Mouse (Mus musculus) heart, embryonic 10.5 days (tissue): ENCODE measurements at regions not wholly inside any gene's neighbourhood (a gene's known extent, or its start where the extent isn't known, plus 50 kb on each side); places are given as distances from the start of the nearest gene placed in this dataset.

Experiments used
- DNase-seq: peaks from one replicate; pipeline ENCODE4 v3.0.0-alpha.2; 2017; ENCODE audit warnings: low spot score
- H3K27ac ChIP-seq: fragments of 300-500 bp; sonication (generic); 2 replicates; pipeline ENCODE4 v1.5.1; 2016; ENCODE audit warnings: mild to moderate bottlenecking
- H3K27me3 ChIP-seq: fragments of 300-500 bp; sonication (generic); 2 replicates; pipeline ENCODE4 v1.6.1; 2016; ENCODE audit warnings: mild to moderate bottlenecking; ENCODE audit not compliant: poor library complexity, insufficient read depth, severe bottlenecking
- H3K36me3 ChIP-seq: fragments of 300-500 bp; sonication (generic); 2 replicates; pipeline ENCODE4 v1.6.1; 2016; ENCODE audit warnings: mild to moderate bottlenecking, moderate library complexity
- H3K4me1 ChIP-seq: fragments of 300-500 bp; sonication (generic); 2 replicates; pipeline ENCODE4 v1.6.1; 2016; ENCODE audit warnings: mild to moderate bottlenecking
- H3K4me3 ChIP-seq: fragments of 300-500 bp; sonication (generic); 2 replicates; pipeline ENCODE4 v1.5.1; 2016; ENCODE audit warnings: mild to moderate bottlenecking, moderate library complexity
- H3K9me3 ChIP-seq: fragments of 300-500 bp; sonication (generic); 2 replicates; pipeline ENCODE4 v1.6.1; 2016; ENCODE audit warnings: mild to moderate bottlenecking, moderate library complexity
- WGBS: fragments of 180-500 bp; shearing (Covaris S2); methylation state at CpG from one replicate; pipeline ENCODE4 v1.1.7; 2016; 5-methylcytosine and 5-hydroxymethylcytosine counted together

GRCm38 (mm10) chr8:91895987-91896386 lies 94.1 kb upstream of the Irx3 start:
- Histone ChIP-seq H3K4me3 (no peak overlapping the region), H3K27ac (no peak overlapping the region), H3K36me3 (no peaks in the 10 kb centered on the region), H3K4me1 (peaks cover 7% of the 10 kb centered on the region; the same call in 1 of the 2 replicates), H3K27me3 (peaks cover 52% of the 10 kb centered on the region), H3K9me3 (no peaks in the 10 kb centered on the region)
- 72% methylated on average over 6 of the region's 6 CpGs for WGBS
- DNase-seq, result no peak

- Histone ChIP-seq H3K36me3 (no peaks in the 10 kb centered on the region), H3K9me3 (no peaks in the 10 kb centered on the region), H3K27ac (no peak overlapping the region), H3K27me3 (peaks cover 32% of the 10 kb centered on the region), H3K4me1 (no peaks in the 10 kb centered on the region), H3K4me3 (no peak overlapping the region)
- DNase-seq, result no peak
- 68% methylated on average over 2 of the region's 2 CpGs for WGBS
These were observed 83.0 kb upstream of the Irx3 start for GRCm38 (mm10) chr8:91884862-91885261.

GRCm38 (mm10) chr8:91884325-91884724 lies 82.5 kb upstream of the Irx3 start:
- H3K36me3 ChIP-seq, result no peaks in the 10 kb centered on the region
- H3K27ac ChIP-seq, result no peak overlapping the region
- WGBS, result 55% methylated on average over 3 of the region's 3 CpGs
- DNase-seq, result no peak
- peaks cover 38% of the 10 kb centered on the region for H3K27me3 ChIP-seq
- no peak overlapping the region for H3K4me3 ChIP-seq
- H3K9me3 ChIP-seq, result no peaks in the 10 kb centered on the region
- no peaks in the 10 kb centered on the region for H3K4me1 ChIP-seq

- Histone ChIP-seq H3K27ac (no peak overlapping the region), H3K4me3 (no peak overlapping the region), H3K9me3 (no peaks in the 10 kb centered on the region), H3K27me3 (peaks cover 49% of the 10 kb centered on the region), H3K36me3 (no peaks in the 10 kb centered on the region), H3K4me1 (no peaks in the 10 kb centered on the region)
- WGBS, result 54% methylated on average over 4 of the region's 4 CpGs
- DNase-seq, result no peak
These were observed 81.1 kb upstream of the Irx3 start for GRCm38 (mm10) chr8:91883012-91883411.

- Histone ChIP-seq H3K27me3 (peaks cover 82% of the 10 kb centered on the region), H3K9me3 (no peaks in the 10 kb centered on the region), H3K4me3 (no peak overlapping the region), H3K36me3 (no peaks in the 10 kb centered on the region), H3K4me1 (0 out of 2 replicates have a peak, but pooled peaks cover 7% of the 10 kb centered on the region), H3K27ac (no peak overlapping the region)
- no peak for DNase-seq
- 77% methylated on average over 5 of the region's 5 CpGs for WGBS
These were observed 77.0 kb upstream of the Irx3 start for GRCm38 (mm10) chr8:91878886-91879285.

GRCm38 (mm10) chr8:91876161-91876560 lies 74.3 kb upstream of the Irx3 start:
- Histone ChIP-seq H3K4me3 (no peak overlapping the region), H3K27ac (no peak overlapping the region), H3K9me3 (no peaks in the 10 kb centered on the region), H3K36me3 (no peaks in the 10 kb centered on the region), H3K27me3 (peaks cover 73% of the 10 kb centered on the region), H3K4me1 (peaks cover 20% of the 10 kb centered on the region)
- 70% methylated on average over 15 of the region's 15 CpGs for WGBS
- DNase-seq, result no peak

- no peak for DNase-seq
- H3K9me3 ChIP-seq, result no peaks in the 10 kb centered on the region
- H3K36me3 ChIP-seq, result no peaks in the 10 kb centered on the region
- H3K27ac ChIP-seq, result no peak overlapping the region
- H3K27me3 ChIP-seq, result peaks cover 71% of the 10 kb centered on the region
- H3K4me3 ChIP-seq, result no peak overlapping the region
- WGBS, result 65% methylated on average over 5 of the region's 5 CpGs
- H3K4me1 ChIP-seq, result peaks cover 20% of the 10 kb centered on the region
These were observed 71.4 kb upstream of the Irx3 start for GRCm38 (mm10) chr8:91873232-91873631.

- H3K27ac ChIP-seq, result peak overlapping the region; percentile 72
These were observed 70.6 kb upstream of the Irx3 start for GRCm38 (mm10) chr8:91872278-91873115.

GRCm38 (mm10) chr8:91867069-91867468 lies 65.2 kb upstream of the Irx3 start:
- Histone ChIP-seq H3K27me3 (peaks cover 84% of the 10 kb centered on the region), H3K27ac (no peak overlapping the region), H3K36me3 (no peaks in the 10 kb centered on the region), H3K4me3 (no peak overlapping the region), H3K4me1 (peaks cover 9% of the 10 kb centered on the region), H3K9me3 (no peaks in the 10 kb centered on the region)
- WGBS, result 21% methylated on average over 7 of the region's 7 CpGs
- no peak for DNase-seq

More at GRCm38 (mm10) chr8:91872278-91873115, 70.6 kb upstream of the Irx3 start:
- peaks cover 23% of the 10 kb centered on the region for H3K4me1 ChIP-seq
- no peaks in the 10 kb centered on the region for H3K9me3 ChIP-seq
- 13% methylated on average over 29 of the region's 29 CpGs for WGBS
- peak; percentile 88 for DNase-seq
- H3K27me3 ChIP-seq, result peaks cover 70% of the 10 kb centered on the region
- no peaks in the 10 kb centered on the region for H3K36me3 ChIP-seq
- H3K4me3 ChIP-seq, result peak overlapping the region; percentile 46

GRCm38 (mm10) chr8:91866076-91866475 lies 64.2 kb upstream of the Irx3 start:
- WGBS, result 79% methylated on average over 7 of the region's 7 CpGs
- peaks cover 8% of the 10 kb centered on the region; the same call in 1 of the 2 replicates for H3K4me1 ChIP-seq
- no peak overlapping the region for H3K27ac ChIP-seq
- no peaks in the 10 kb centered on the region for H3K36me3 ChIP-seq
- H3K4me3 ChIP-seq, result no peak overlapping the region
- H3K27me3 ChIP-seq, result peaks cover 86% of the 10 kb centered on the region
- DNase-seq, result no peak
- H3K9me3 ChIP-seq, result no peaks in the 10 kb centered on the region

GRCm38 (mm10) chr8:91865361-91865760 lies 63.5 kb upstream of the Irx3 start:
- WGBS, result 14% methylated on average over 10 of the region's 10 CpGs
- Histone ChIP-seq H3K27me3 (peaks cover 86% of the 10 kb centered on the region), H3K36me3 (no peaks in the 10 kb centered on the region), H3K4me1 (peaks cover 10% of the 10 kb centered on the region; the same call in 1 of the 2 replicates), H3K27ac (no peak overlapping the region), H3K9me3 (no peaks in the 10 kb centered on the region), H3K4me3 (no peak overlapping the region)
- no peak for DNase-seq

- H3K27ac ChIP-seq, result no peak overlapping the region
- H3K9me3 ChIP-seq, result no peaks in the 10 kb centered on the region
- H3K36me3 ChIP-seq, result no peaks in the 10 kb centered on the region
- peaks cover 13% of the 10 kb centered on the region; the same call in 1 of the 2 replicates for H3K4me1 ChIP-seq
- H3K27me3 ChIP-seq, result peaks cover 86% of the 10 kb centered on the region
- no peak for DNase-seq
- H3K4me3 ChIP-seq, result no peak overlapping the region
- 55% methylated on average over 4 of the region's 4 CpGs for WGBS
These were observed 61.6 kb upstream of the Irx3 start for GRCm38 (mm10) chr8:91863505-91863904.

- Histone ChIP-seq H3K4me3 (no peak overlapping the region), H3K27ac (no peak overlapping the region), H3K27me3 (peaks cover 73% of the 10 kb centered on the region), H3K4me1 (peaks cover 36% of the 10 kb centered on the region), H3K36me3 (no peaks in the 10 kb centered on the region), H3K9me3 (no peaks in the 10 kb centered on the region)
- WGBS, result 60% methylated on average over 14 of the region's 14 CpGs
- no peak for DNase-seq
These were observed 54.0 kb upstream of the Irx3 start for GRCm38 (mm10) chr8:91855881-91856280.
